Comparison of ENCODE assay signal across 35 mouse cellular contexts in the genomic region with DNA sequence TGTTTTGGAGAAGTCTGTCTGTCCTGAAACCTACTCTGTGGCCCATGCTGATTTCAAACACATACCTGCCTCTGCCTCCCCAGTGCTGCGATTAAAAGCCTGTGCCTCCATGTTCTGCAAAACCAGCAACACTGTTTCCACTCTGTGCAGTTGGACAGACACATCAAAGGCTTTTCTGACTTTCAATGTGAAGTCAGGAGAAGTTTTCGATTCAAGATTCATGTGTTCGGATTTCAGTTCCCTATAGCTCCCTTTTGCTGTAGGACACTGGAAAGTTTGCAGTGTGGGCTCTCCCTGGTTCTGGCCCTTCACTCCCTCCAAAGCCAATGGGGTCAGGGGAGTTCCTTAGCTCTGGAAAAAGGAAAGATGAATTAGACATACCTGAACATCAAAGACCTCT.
"Had no signal": no experiment of that assay in that cellular context is flagged by ENCODE, and none has a peak within 500 bp of the region (broad histone marks: within the 10 kb centered on the region; RNA-seq: fewer than 3 reads in every experiment).

No protein-coding gene starts in this region.

- H3K4me2 ChIP-seq: heart, embryonic 11.5 days; heart, embryonic 12.5 days; heart, embryonic 13.5 days; heart, embryonic 15.5 days; hindbrain, embryonic 12.5 days; hindbrain, embryonic 13.5 days; hindbrain, embryonic 14.5 days; hindbrain, embryonic 15.5 days; intestine, embryonic 15.5 days; kidney, embryonic 15.5 days had no signal

- ATAC-seq: hindbrain, embryonic 16.5 days; hindbrain, postnatal 0 days; inflammation-experienced regulatory T-cells, adult 6 months; intestine, embryonic 15.5 days; intestine, embryonic 16.5 days; intestine, postnatal 0 days had no signal

- H3K27me3 ChIP-seq: hindbrain, embryonic 12.5 days; hindbrain, embryonic 13.5 days; hindbrain, embryonic 15.5 days; intestine, embryonic 15.5 days; kidney, embryonic 15.5 days had no signal

- H3K36me3 ChIP-seq: heart, embryonic 10.5 days; heart, embryonic 12.5 days; heart, embryonic 13.5 days; heart, embryonic 15.5 days; hindbrain, embryonic 10.5 days; hindbrain, embryonic 12.5 days; hindbrain, embryonic 13.5 days; hindbrain, embryonic 15.5 days; intestine, embryonic 15.5 days; kidney, embryonic 15.5 days had no signal

- H3K9me3 ChIP-seq: heart, embryonic 10.5 days; heart, embryonic 12.5 days; heart, embryonic 13.5 days; heart, embryonic 15.5 days; hindbrain, embryonic 10.5 days; hindbrain, embryonic 12.5 days; hindbrain, embryonic 13.5 days; hindbrain, embryonic 15.5 days; intestine, embryonic 15.5 days; kidney, embryonic 15.5 days had no signal

- H3K9ac ChIP-seq: heart, embryonic 12.5 days; heart, embryonic 13.5 days; heart, embryonic 15.5 days; hindbrain, embryonic 12.5 days; hindbrain, embryonic 13.5 days; hindbrain, embryonic 14.5 days; hindbrain, embryonic 15.5 days; intestine, embryonic 15.5 days; kidney, embryonic 15.5 days had no signal

- H3K27ac ChIP-seq: heart, embryonic 10.5 days; heart, embryonic 13.5 days; heart, embryonic 15.5 days; hindbrain, embryonic 10.5 days; hindbrain, embryonic 12.5 days; hindbrain, embryonic 13.5 days; hindbrain, embryonic 14.5 days; hindbrain, embryonic 15.5 days; hindbrain, postnatal 0 days; intestine, embryonic 15.5 days; kidney, embryonic 15.5 days; kidney, postnatal 0 days; layer of hippocampus, adult 2 months; left cerebral cortex, adult 2 months had no signal

- H3K4me3 ChIP-seq: heart, embryonic 10.5 days; heart, embryonic 12.5 days; heart, embryonic 13.5 days; heart, embryonic 15.5 days; hindbrain, embryonic 10.5 days; hindbrain, embryonic 12.5 days; hindbrain, embryonic 13.5 days; hindbrain, embryonic 15.5 days; intestine, embryonic 15.5 days; kidney, embryonic 15.5 days; layer of hippocampus, adult 2 months; left cerebral cortex, adult 2 months had no signal

- DNase-seq: heart, postnatal 10 days; heart, postnatal 36 days; heart, postnatal 4 days; kidney, adult 11 months; kidney, adult 18-20 months; kidney, adult 2 months; kidney, adult 8-10 months; kidney, adult 9 months; kidney, postnatal 10 days; kidney, postnatal 14 days; kidney, postnatal 25 days; kidney, postnatal 36 days; kidney, postnatal 4 days; layer of hippocampus, adult 9-11 months; layer of hippocampus, postnatal 36 days had no signal

- H3K4me1 ChIP-seq: heart, embryonic 10.5 days; heart, embryonic 12.5 days; heart, embryonic 13.5 days; heart, embryonic 15.5 days; hindbrain, embryonic 10.5 days; hindbrain, embryonic 12.5 days; hindbrain, embryonic 13.5 days; hindbrain, embryonic 15.5 days; intestine, embryonic 15.5 days had no signal
